Mouse (Mus musculus) inflammation-experienced regulatory T-cells (primary cell): Measurements from ENCODE around the gene Hlf. TPM values are rescaled to one million over a fixed set of nuclear protein-coding genes. Genes with fewer than 3 reads are reported as not detected.

ENCODE experiments used
- polyA plus RNA-seq, 2 experiments: library from polyadenylated mRNA; unstranded; fragments of 100-300 nt; shearing (Covaris generic); gene quantifications; one replicate each; pipeline ENCODE4 v1.2.1; 2017

The Hlf gene
- polyA plus RNA-seq: 1 to 10 TPM; 2.3 to 4.6 TPM

DNA sequence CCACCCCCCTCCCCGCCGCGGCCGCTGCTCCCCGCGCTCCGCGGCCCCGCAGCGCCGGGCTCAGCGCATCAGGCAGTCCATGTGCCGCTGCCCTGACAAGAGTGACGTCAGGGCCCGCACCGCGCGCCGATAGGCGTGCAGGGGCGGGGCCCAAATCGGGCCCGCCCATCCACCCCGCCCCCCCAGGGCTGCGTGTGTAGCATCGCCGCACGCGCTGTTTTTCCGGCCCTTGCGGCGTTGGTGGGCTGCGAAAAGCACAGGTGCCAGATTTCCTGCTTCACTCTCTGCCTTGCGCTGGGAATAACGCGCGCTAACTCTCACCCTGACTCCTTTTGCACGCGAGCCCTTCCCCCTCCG is at the start of gene Hlf:
TSS of gene Hlf (minus strand) at position 79 of the 357 bp plus-strand sequence.

Other genes starting within 250 kb of the Hlf start
- gene Gm45716, start 203.2 kb downstream of the Hlf start, polyA plus RNA-seq: 10 to 100 TPM in 1 of 2 experiments, 1 to 10 TPM in 1; 8.3 to 16.7 TPM
- 10 to 100 TPM; 20.1 to 76.4 TPM for gene Mmd, start 141.4 kb downstream of the Hlf start, polyA plus RNA-seq
- 1 to 10 TPM; 2.7 to 5.9 TPM for gene Stxbp4, start 247.2 kb upstream of the Hlf start, polyA plus RNA-seq
- gene Cox11, start 247.3 kb upstream of the Hlf start, polyA plus RNA-seq: 10 to 100 TPM; 30.8 to 35.2 TPM